Mouse (Mus musculus) kidney, adult 11 months (tissue): Measurements from ENCODE around the gene Lcp2.

ENCODE experiments used
- DNase-seq: peaks from one replicate; pipeline ENCODE4 v3.0.0; 2022

Lcp2 gene

DNA sequence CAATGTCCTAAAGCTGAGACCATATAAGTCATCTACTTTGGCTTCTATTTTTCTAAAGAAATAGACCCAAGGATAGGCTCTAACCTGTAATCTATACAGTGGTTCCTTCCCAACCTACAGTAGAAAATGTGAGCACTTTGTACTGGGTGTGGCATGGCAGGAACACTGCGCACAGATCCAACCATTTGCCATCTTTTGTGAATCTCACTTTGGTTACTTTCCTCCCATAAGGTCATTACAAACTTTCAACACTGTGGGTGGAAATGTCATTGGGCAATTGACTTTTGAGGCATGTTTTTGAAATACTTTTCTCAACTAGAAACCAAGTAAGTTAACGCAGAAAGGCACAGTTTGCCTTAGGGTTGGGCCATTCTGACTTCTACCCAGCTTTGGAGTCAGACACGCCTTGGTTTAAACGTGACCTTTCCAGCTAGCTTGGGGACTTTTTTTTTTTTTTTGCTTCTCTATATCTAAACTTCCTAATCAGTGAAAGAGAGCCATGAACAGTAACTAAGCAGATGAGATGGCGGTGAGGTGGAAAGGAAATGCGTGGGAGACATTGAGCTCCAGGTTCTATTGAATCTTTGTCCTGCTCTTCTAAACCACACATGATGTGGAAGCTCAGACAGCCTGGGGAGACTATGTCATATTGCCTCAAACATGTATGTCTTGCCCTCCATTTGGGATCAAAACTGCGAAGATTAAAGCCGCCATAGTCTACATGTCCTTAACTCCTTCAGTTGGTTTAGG, 1.8 kb downstream of the Lcp2 start:
- no peak for DNase-seq

DNA sequence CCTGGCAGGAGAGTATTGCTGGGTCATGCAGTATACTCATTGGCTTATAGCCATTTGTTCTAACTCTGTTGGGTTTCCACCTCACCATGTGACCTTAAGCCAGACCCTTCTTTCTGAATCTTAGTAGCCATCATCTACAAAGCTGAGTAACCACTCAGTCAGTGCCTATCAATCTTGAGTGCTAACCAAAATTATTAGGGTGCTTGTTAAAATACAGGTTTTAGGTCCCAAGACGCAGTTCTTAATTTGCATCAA, 2.3 kb downstream of the Lcp2 start:
- no peak for DNase-seq

DNA sequence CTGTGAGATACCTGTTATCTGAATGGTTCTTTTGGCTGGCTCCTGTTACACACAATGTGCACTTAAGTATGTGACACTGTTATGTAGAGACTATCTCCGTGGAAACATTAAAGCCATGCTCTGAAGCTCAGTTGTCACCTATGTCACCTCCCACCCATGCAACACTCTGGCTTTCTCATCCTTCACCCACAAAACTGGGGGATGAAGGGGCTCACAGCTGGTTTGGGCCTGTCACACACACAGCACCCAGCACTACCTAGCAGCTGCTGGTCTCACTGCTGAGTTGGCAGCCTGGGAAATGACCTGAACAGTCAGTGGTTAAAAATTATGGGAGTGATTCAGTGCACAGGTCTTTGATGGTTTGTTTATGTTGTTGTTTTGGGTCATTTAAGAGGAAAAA, 3.3 kb downstream of the Lcp2 start:
- no peak for DNase-seq

DNA sequence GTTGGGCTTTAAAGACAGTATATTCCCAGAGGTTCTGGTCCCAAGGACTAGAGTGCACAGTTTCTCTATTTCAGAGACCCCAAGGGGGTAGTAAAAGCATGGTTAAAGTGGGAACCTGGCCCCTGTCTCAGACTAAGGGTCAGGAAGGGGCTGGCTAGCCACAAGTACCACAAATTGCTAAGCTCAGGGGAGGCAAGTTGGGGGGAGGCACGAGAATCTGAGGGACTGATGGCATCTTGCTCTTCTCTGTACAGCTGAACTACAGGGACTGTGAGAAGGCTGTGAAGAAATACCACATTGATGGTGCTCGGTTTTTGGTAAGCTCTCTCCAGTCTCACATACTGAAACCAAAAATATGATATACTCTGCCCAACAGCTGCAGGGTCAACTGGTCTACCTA, 3.9 kb downstream of the Lcp2 start:
- no peak for DNase-seq

DNA sequence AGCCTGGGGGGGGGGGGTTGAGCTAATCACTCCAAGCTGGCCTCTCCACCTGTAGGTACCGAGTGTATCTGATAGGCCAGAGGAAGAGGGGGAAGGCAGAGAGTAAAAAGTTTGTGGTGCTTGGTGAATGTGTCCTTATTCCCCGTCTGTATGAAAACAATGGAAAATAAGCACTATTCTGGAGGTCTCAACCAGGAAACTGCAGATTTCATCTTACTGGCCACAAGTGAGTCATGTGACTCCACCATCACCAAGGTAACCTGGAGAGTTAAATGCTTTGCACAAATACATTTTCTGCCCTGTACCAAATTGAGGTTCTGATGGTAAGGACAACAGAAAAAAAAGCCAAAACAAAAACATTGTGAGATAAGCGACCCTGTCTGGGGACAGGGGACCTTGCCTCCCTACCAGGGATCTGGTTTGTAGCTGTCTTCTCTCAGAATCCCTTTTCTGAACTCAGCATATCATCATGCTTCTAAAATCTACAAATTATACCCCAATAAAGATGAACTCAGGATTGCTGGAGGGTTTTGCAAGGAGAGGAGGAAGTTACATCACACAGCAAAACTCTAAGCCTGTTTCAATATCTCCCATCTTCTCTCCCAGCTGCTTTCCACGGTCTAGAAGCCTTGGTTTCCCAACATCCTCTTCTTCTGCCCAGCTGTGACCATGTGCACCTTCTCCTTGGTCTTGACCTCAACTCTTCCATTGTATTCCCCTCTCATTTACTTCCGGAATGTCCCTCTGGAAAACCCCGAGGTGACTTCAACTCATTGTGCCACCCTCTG, 6.5 kb downstream of the Lcp2 start:
- DNase-seq = no peak

DNA sequence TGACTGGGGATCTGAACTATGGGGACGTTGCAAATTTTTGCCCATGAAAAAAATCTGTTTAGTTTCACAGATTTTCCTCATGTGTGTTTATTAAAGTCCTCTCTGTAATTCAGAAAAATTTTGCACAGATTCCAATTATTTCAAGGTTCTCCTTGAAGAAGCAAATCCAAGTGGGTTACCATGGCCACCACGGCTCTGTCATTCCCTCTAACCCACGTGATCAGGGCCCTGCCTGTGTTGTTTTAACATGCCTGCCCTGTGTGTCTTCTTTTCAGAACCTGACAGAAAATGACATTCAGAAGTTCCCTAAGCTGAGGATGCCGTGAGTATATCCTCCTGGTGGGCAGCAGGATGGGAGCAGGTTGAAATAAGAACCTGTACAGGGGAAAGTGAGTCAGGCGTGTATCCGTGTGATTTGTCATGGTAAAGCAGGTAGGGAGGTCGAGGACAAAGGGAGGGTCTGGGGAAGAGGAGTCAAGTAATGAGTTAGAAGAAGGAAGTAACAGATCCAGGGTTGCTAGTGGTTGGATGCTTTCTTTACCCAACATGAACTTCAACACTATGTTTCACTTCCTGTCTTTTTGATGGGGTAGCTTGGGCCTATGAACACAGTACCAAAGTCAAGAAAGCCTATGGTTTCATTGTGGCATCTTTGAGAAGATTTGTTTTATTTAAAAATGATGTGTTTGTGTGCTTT, 7.5 kb downstream of the Lcp2 start:
- no peak for DNase-seq

DNA sequence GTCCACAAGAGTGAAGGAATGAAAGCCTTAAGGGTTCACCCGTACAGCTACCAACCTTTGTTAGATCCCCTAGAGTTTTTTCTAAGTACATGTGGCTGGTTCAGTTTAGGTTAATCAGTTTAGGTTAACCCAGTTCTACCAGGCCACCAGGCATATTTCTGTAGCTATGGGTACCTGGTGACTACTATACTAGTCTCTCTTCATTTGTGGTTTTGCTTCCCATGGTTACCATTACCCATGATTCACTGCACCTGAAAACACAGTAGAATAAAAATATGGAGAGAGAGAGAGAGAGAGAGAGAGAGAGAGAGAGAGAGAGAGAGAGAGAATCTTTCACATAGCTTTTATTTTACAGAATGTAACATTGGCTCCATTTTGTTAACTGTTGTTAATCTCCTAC, 10.0 kb downstream of the Lcp2 start:
- DNase-seq = no peak

DNA sequence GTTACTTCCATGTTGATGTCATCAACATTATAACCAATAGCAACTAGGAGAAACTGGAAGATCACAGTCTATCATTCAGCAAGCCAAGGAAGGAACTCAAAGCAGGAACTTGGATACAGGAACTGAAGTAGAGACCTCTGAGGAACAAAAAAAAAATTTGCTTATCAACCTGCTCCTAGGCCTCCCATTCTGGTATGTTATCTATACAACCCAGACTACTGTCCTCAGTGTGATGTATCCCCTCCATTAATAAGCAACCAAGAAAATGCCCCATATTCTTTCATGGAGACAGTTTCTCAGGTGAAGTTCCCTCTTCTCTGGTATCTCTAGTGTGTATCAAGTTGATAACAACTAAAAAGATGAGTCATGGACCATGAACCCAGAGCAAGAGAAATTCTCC, 11.6 kb downstream of the Lcp2 start:
- no peak for DNase-seq

DNA sequence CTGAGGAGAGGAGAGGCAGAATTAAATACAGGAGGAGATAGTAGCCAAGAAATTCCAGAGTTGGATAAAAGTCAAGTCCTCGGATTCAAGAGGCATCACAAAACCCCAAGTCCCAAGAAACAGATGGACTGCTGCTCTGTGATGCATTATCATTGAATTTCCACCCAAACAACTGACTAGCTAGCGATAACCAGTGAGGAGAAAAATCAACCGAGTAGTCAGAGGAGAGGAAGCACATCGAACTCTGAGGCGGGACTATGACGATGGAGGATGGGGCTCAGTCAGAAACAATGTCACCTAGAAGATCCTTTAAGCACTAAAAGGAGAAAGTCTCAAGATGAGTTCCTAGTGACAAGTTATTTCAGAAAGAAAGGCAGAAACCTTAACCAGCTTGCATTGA, 12.2 kb downstream of the Lcp2 start:
- no peak for DNase-seq

DNA sequence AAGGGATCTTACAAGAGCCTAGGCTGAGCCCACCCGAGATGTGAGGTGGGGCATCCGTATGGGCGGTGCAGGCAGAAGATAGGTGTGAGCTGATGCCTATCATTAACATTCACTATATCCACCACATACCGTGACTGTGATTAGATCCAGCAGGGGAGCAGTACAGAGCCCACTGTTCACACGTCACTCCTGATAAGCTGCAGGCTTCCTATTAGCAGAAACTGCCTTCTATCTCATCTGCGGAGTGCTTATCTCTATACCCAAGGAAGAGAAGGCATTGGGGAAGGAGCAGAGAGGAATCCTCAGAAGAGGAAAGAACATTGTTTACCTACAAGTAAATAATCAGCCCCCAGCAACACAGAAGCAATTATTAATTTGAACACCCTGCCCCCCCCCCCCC, 15.0 kb downstream of the Lcp2 start:
- no peak for DNase-seq

DNA sequence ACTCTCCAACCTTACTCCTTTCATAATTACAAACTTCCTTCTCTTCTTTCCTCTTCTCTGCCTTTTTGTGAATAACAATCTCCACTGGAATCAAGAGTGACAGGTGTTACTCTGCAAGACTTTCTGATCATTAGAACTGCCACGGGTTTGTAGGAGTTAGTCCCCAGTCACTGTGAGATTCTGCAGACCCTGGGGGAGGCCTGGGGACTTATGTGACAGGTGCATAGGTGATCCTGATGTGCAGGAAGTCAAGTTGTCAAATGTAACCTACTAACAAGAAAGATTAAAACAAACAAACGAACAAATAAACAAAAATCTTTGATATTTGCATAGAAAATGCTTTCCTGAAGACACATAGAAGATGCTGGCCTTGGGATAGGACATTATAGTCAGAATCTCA, 16.5 kb downstream of the Lcp2 start:
- DNase-seq = no peak

DNA sequence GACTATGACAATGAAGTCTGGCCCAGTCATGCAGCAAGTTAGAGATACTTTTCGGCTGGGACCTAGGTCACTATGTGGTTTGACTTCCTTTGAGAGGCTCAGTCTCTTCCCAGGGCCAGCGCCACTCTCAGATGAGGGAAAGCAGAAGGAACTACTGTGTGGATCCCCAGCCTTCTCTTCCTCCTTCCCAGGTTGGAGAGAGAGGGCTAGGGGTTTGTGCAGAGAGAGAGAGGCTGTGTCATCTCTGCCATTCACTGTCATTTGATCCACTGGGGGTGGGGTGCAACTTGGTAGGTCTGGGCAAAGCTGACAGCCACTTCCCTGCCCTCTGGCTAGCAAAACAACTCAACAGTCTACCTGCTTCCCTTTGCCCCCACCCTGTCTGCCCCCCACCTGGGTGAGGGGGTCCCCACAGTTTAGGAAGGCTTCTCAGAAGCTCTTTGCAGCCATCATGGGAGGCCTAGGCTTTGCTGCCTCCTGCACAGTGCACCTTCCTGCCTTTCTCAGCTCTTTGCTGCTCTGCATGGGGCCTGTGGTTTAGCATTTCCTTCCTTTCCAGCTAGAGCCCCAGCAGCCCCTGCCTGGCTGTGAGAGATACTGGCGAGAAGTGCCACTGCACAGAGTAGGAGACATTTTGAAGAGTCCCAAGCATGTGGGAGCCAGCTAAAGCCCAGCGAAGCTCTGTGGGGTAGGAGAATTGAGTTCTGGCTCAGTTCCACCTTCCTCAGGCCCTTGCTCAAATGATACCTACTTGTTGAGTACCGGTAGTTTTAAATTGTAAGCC, 17.2 kb downstream of the Lcp2 start:
- DNase-seq = no peak

DNA sequence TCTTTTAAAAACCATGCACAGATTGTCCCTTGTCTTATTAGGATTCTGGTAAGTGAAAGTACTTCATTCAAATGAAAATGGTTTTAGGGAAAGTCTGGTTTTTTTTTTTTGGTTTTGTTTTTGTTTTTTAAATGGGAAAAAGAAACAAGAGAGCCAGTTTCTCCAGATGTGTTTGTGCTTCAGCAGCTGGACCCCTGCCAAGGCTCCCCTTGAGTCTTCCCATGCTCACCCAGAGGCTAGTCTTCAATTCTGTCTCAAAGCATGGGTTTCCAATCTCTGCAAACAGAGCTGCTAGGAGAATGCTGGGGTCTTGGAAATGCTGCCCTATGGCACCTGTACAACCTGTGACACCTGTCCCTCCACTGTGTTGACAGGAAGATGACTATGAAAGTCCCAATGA, 23.9 kb downstream of the Lcp2 start:
- no peak for DNase-seq

DNA sequence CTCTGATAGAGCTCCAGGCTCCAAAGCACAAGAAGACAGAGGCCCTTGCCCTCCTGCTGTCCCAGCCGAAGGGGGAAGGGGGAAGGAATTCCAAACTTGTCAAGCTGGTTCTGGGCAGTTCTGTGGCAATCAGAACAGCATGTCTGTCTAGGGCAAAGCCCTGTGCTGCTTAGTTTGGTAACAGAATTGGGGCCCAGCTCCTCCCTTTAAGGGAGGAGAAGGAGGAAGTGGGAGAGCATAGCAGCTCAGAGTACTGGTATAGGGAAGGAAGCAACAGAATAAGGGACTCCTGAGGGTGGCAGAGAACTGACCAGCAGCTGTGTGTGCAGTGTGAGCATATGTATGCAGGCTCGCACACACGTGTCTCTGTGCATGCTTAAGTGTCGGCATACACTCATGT, 25.6 kb downstream of the Lcp2 start:
- no peak for DNase-seq

DNA sequence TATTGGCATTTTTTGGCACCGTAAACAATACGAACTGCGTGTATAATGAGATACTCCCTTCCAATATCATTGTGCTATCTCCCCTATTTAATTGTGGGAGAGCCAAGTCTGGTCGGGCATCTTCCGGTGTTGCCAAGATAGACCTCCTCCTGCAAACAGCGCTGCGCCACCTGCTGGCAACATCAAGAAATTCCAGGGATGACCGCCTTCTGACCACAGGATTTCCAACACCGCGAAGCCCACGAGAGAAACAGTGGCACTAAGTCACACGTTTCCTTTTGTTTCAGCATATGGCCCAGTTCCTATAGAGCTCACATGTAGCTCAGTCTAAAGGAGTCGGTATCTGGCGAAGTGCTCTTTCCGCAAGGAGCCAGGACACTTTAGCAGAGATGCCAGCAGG, 27.1 kb downstream of the Lcp2 start:
- no peak for DNase-seq

DNA sequence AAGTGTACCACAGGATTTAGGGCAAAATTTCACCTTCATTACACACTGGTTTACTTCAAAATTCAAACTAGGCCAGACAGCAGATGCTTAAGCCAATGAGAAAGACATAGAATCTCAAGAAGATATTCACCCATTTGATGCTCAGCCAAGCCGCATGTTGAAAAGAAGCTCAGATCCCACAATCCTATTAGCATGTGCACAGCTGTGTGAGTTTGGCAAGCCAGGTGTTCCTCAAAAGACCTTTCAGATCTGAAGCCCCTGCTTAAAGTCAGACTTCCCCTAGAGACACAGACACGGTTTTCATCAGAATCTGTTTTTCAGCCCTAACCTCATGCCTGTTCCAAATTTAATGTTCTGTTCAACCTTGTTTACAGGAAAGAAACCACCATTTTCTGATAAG, 31.1 kb downstream of the Lcp2 start:
- DNase-seq = no peak

DNA sequence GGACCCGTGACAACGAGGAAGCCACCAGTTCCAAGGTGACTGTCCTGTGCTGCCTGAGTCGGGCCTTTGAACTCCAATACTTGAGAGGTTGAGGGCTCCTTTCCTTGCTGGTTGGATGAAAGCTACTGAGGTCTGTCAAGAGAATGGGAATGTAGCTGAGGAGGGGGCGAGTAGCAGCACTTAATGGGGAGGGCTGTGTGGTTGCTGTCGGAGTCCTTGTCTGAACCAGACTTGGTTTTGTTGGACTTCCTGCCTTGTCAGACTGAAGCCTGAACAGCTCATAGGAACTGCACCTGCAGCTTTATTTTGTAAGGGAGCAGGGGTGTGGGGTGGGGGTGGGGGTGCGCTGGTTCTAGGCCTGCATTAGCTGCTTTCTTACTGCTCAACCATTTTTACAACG, 31.9 kb downstream of the Lcp2 start:
- DNase-seq = no peak

DNA sequence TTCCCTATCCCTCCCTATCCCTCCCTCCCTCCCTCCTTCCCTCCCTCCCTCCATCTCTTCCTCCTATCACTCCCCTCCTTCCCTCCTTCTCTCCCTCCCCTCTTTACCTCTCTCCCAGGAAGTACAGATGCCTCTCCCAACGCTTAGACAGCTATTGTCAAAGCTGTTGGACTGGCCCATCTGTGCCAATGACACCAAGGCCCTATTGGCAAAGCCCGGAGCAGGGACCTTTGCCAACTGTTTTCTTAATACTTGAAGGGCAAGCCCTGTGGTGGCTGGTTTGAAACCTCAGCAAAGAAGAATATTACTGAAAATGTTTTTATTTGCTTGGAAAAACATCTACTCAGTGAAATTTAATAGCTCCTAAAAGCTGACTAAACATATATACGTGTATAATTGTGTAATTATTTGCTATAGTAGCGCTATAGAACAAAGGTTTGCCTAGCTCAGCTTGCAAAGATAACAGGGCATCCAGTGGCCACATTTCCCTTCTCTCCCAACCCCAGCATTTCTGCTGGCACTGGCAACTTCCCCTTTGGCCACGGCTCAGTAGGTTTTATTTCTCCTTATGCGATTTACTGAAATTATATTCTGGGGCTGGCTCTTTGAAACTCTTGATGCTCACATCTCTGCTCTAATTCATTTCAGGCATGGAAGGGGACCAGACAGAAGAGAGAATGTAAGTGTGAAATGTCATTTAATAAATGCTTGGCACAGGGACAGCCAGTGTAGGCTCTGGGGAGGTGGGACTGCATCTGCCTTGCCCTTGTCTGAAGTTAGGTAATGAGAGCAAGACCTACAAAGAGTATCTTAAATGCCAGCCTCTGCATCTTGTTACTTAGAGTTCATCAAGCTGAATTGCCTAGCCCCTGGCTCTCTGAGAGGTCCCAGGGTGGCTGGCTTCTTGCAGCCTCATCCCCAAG, 33.1 kb downstream of the Lcp2 start:
- DNase-seq = no peak

DNA sequence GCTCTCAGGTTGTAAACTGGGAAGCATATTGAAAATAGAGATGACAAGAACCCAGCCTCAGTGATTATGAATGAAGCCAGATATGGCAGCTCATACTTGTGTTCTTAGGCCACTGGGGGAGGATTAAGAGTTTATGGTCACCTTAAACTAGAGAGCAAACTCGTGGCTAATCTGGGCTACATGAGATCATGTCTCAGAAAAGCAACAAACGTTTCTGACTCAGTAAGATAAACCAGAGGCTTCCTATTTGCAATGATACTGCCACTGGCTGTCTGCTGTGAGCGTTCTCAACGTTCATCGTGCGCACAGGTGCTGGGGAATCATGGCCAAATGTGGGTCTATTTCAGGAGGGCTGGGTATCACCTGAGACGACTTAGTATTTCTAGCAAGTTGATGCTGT, 37.1 kb downstream of the Lcp2 start:
- DNase-seq = no peak

DNA sequence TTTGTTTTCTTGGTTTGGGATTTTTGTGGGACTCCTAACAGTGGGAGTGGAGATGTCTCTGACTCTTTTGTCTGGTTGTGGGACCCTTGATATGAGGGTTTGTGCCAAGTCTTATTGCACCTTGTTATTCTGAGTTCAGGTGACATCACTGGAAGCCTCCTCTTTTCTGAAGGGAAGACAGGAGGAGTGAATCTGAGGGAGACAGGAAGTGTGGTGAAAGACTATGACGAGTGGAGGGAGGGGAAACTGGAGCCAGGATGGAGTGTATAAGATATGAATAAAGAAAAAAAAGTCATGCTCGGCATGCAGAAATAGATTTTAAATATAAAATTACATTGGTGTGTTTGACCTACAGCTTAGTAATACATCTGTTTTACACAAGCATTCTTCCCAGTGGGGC, 37.9 kb downstream of the Lcp2 start:
- no peak for DNase-seq

DNA sequence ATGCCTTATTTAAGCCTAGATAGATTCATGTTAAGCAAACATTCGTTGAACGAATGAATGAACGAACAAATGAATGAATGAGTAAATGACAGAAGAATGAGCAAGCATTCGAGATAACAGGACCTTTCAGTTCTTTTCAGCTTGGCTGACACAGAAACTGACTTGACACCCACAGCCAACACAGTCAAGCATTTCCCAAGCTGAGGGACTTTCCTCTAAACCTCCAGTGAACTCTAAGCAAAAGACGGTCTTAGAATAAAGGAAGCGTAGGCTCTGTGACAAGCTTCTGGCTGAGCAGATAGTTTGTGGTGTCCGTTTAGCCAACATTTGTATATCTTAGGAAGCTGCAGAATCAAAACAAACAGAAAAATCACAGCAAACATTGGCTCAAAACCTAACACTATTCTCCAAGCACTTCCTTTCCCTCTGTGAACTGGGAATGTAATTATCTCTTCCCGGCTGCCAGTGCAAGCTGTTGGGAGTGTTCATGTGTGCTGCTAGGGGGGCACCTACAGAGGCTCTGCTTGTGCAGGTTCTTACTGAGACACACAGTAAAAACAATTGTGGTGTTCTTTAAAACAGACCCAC, 39.5 kb downstream of the Lcp2 start:
- no peak for DNase-seq

DNA sequence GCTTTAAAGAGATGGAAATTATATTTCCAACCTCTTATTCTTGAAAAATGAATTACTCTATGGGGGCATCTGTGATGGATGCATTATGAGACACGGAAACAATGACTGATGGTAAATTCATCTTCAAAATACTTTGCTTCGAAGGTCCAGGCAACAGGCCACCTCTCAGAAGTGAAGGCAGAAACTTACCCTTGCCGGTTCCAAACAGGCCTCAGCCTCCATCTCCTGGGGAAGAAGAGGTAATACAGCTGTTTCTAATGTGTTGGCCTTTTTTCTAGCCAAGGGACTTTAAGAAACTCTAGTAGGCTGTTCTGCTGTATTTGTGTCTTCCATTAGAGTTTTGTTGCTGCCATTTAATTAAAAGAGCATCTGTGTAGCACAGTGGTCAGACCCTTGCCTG, 40.3 kb downstream of the Lcp2 start:
- no peak for DNase-seq
